Mouse (Mus musculus): ENCODE data around the gene 1600002K03Rik. TPM values are rescaled to one million over a fixed set of nuclear protein-coding genes. Genes with fewer than 3 reads are reported as not detected.
A peak's percentile ranks its signal among the peaks of the same experiment; 100 is the strongest.

Gene 1600002K03Rik
- total and polyA plus RNA-seq, 3 experiments, result 4.8 to 8.9 TPM; not detected in 1

- ATAC-seq (ENCODE audit: extremely low read depth, insufficient number of reproducible peaks, low FRiP score, poor library complexity, severe bottlenecking), result no peak
- H3K9me3 ChIP-seq (replicated peaks), result no peaks in the 10 kb centered on the region
- no peak for DNase-seq (ENCODE audit: low spot score)
- peaks cover 50% of the 10 kb centered on the region for H3K36me3 ChIP-seq (replicated peaks)
- peaks cover 82% of the 10 kb centered on the region for H3K4me1 ChIP-seq (ENCODE audit: insufficient read depth, low read depth, low read length)
- peak overlapping the region; percentile 92; the same call in 1 of the 2 replicates for H3K4me3 ChIP-seq (ENCODE audit: low read depth, low read length)
- no peak for TF ChIP-seq GATA2 (IDR thresholded peaks at IDR 0.05; ENCODE audit: borderline replicate concordance, low read depth, low read length)
- no peaks in the 10 kb centered on the region for H3K27me3 ChIP-seq (ENCODE audit: insufficient read depth, low read length)
Observed at GRCm38 (mm10) chr10:80139975-80140665, 32.6 kb upstream of the 1600002K03Rik start.

- DNase-seq (ENCODE audit: low spot score), result no peak
Observed at GRCm38 (mm10) chr10:80140666-80141035, 32.1 kb upstream of the 1600002K03Rik start, which contains the start of gene Cbarp. TSS of gene Cbarp (minus strand) at chr10:80140835.

GRCm38 (mm10) chr10:80141243-80141642 lies 31.5 kb upstream of the 1600002K03Rik start:
- no peaks in the 10 kb centered on the region for H3K9me3 ChIP-seq (replicated peaks)
- peaks cover 91% of the 10 kb centered on the region for H3K4me1 ChIP-seq (ENCODE audit: insufficient read depth, low read depth, low read length)
- peak; percentile 74 for ATAC-seq (ENCODE audit: extremely low read depth, insufficient number of reproducible peaks, low FRiP score, poor library complexity, severe bottlenecking)
- H3K27me3 ChIP-seq (ENCODE audit: insufficient read depth, low read length), result no peaks in the 10 kb centered on the region
- no peak for TF ChIP-seq TAL1 (conservative IDR thresholded peaks at IDR 0.05; ENCODE audit: low read depth, low read length)
- no peak for TF ChIP-seq CTCF (IDR thresholded peaks at IDR 0.05; ENCODE audit: low read depth, low read length)
- TF ChIP-seq POLR2AphosphoS5 (IDR thresholded peaks at IDR 0.05; ENCODE audit: insufficient replicate concordance, low read depth, low read length), result no peak
- TF ChIP-seq GATA2 (IDR thresholded peaks at IDR 0.05; ENCODE audit: borderline replicate concordance, low read depth, low read length), result no peak
- TF ChIP-seq GATA1 (IDR thresholded peaks at IDR 0.05; ENCODE audit: borderline replicate concordance, low read length), result no peak
- DNase-seq (ENCODE audit: low spot score), result peak; percentile 88
- H3K4me3 ChIP-seq (ENCODE audit: low read depth, low read length), result peak overlapping the region; percentile 92
- H3K36me3 ChIP-seq (replicated peaks), result peaks cover 50% of the 10 kb centered on the region

More at GRCm38 (mm10) chr10:80140666-80141035, 32.1 kb upstream of the 1600002K03Rik start, which contains the start of gene Cbarp:
- Histone ChIP-seq H3K9me3 (replicated peaks) (no peaks in the 10 kb centered on the region), H3K36me3 (replicated peaks) (peaks cover 50% of the 10 kb centered on the region), H3K4me3 (ENCODE audit: low read depth, low read length) (peak within 1 kb of the TSS; percentile 92), H3K27me3 (ENCODE audit: insufficient read depth, low read length) (no peaks in the 10 kb centered on the region), H3K4me1 (ENCODE audit: insufficient read depth, low read depth, low read length) (peaks cover 85% of the 10 kb centered on the region)
- ATAC-seq (ENCODE audit: extremely low read depth, insufficient number of reproducible peaks, low FRiP score, poor library complexity, severe bottlenecking), result no peak
- TF ChIP-seq GATA2 (IDR thresholded peaks at IDR 0.05; ENCODE audit: borderline replicate concordance, low read depth, low read length) (no peak), TAL1 (conservative IDR thresholded peaks at IDR 0.05; ENCODE audit: low read depth, low read length) (no peak), GATA1 (IDR thresholded peaks at IDR 0.05; ENCODE audit: borderline replicate concordance, low read length) (no peak), POLR2AphosphoS5 (IDR thresholded peaks at IDR 0.05; ENCODE audit: insufficient replicate concordance, low read depth, low read length) (no peak), CTCF (IDR thresholded peaks at IDR 0.05; ENCODE audit: low read depth, low read length) (no peak)

GRCm38 (mm10) chr10:80141786-80142529 lies 30.8 kb upstream of the 1600002K03Rik start:
- ATAC-seq (ENCODE audit: extremely low read depth, insufficient number of reproducible peaks, low FRiP score, poor library complexity, severe bottlenecking) (peak; percentile 81), DNase-seq (ENCODE audit: low spot score) (peak; percentile 76)

GRCm38 (mm10) chr10:80142530-80142925 lies 30.2 kb upstream of the 1600002K03Rik start:
- DNase-seq (ENCODE audit: low spot score), result no peak
- H3K9me3 ChIP-seq (replicated peaks), result no peaks in the 10 kb centered on the region
- no peaks in the 10 kb centered on the region for H3K27me3 ChIP-seq (ENCODE audit: insufficient read depth, low read length)
- peak overlapping the region; percentile 92 for H3K4me3 ChIP-seq (ENCODE audit: low read depth, low read length)
- peaks cover 51% of the 10 kb centered on the region for H3K36me3 ChIP-seq (replicated peaks)
- no peak for ATAC-seq (ENCODE audit: extremely low read depth, insufficient number of reproducible peaks, low FRiP score, poor library complexity, severe bottlenecking)
- H3K4me1 ChIP-seq (ENCODE audit: insufficient read depth, low read depth, low read length), result peaks cover 95% of the 10 kb centered on the region
- TF ChIP-seq CTCF (IDR thresholded peaks at IDR 0.05; ENCODE audit: low read depth, low read length) (no peak), POLR2AphosphoS5 (IDR thresholded peaks at IDR 0.05; ENCODE audit: insufficient replicate concordance, low read depth, low read length) (no peak), TAL1 (conservative IDR thresholded peaks at IDR 0.05; ENCODE audit: low read depth, low read length) (no peak), GATA1 (IDR thresholded peaks at IDR 0.05; ENCODE audit: borderline replicate concordance, low read length) (no peak), GATA2 (IDR thresholded peaks at IDR 0.05; ENCODE audit: borderline replicate concordance, low read depth, low read length) (no peak)

More at GRCm38 (mm10) chr10:80141786-80142529, 30.8 kb upstream of the 1600002K03Rik start:
- peak overlapping the region; percentile 92 for H3K4me3 ChIP-seq (ENCODE audit: low read depth, low read length)
- H3K36me3 ChIP-seq (replicated peaks), result peaks cover 50% of the 10 kb centered on the region
- H3K9me3 ChIP-seq (replicated peaks), result no peaks in the 10 kb centered on the region
- TF ChIP-seq GATA1 (IDR thresholded peaks at IDR 0.05; ENCODE audit: borderline replicate concordance, low read length) (no peak), TAL1 (conservative IDR thresholded peaks at IDR 0.05; ENCODE audit: low read depth, low read length) (no peak), POLR2AphosphoS5 (IDR thresholded peaks at IDR 0.05; ENCODE audit: insufficient replicate concordance, low read depth, low read length) (no peak), GATA2 (IDR thresholded peaks at IDR 0.05; ENCODE audit: borderline replicate concordance, low read depth, low read length) (no peak), CTCF (IDR thresholded peaks at IDR 0.05; ENCODE audit: low read depth, low read length) (no peak)
- peaks cover 95% of the 10 kb centered on the region for H3K4me1 ChIP-seq (ENCODE audit: insufficient read depth, low read depth, low read length)
- no peaks in the 10 kb centered on the region for H3K27me3 ChIP-seq (ENCODE audit: insufficient read depth, low read length)

- Histone ChIP-seq H3K9me3 (replicated peaks) (no peaks in the 10 kb centered on the region), H3K27me3 (ENCODE audit: insufficient read depth, low read length) (no peaks in the 10 kb centered on the region), H3K36me3 (replicated peaks) (peaks cover 49% of the 10 kb centered on the region), H3K4me3 (ENCODE audit: low read depth, low read length) (peak overlapping the region; percentile 50; the same call in 1 of the 2 replicates), H3K4me1 (ENCODE audit: insufficient read depth, low read depth, low read length) (peaks cover 92% of the 10 kb centered on the region)
- no peak for DNase-seq (ENCODE audit: low spot score)
- TF ChIP-seq CTCF (IDR thresholded peaks at IDR 0.05; ENCODE audit: low read depth, low read length), result no peak
- TF ChIP-seq POLR2AphosphoS5 (IDR thresholded peaks at IDR 0.05; ENCODE audit: insufficient replicate concordance, low read depth, low read length), result no peak
- no peak for TF ChIP-seq TAL1 (conservative IDR thresholded peaks at IDR 0.05; ENCODE audit: low read depth, low read length)
- no peak for TF ChIP-seq GATA2 (IDR thresholded peaks at IDR 0.05; ENCODE audit: borderline replicate concordance, low read depth, low read length)
- no peak for TF ChIP-seq GATA1 (IDR thresholded peaks at IDR 0.05; ENCODE audit: borderline replicate concordance, low read length)
- no peak for ATAC-seq (ENCODE audit: extremely low read depth, insufficient number of reproducible peaks, low FRiP score, poor library complexity, severe bottlenecking)
Observed at GRCm38 (mm10) chr10:80143664-80144063, 29.1 kb upstream of the 1600002K03Rik start.

All from G1E (cell line).